Mouse (Mus musculus) kidney, embryonic 16.5 days (tissue): Measurements from ENCODE around the gene Ercc8. TPM values are rescaled to one million over a fixed set of nuclear protein-coding genes. Genes with fewer than 3 reads are reported as not detected.

Experiments
- ATAC-seq: fragments of 200-750 bp; cut with Nextera tagmentation; 2 replicates; pipeline ENCODE4 v1.8.0; 2017; ENCODE audit warnings: moderate TSS enrichment; ENCODE audit not compliant: low FRiP score, low TSS enrichment
- H3K27ac ChIP-seq: fragments of 300-500 bp; sonication (generic); 2 replicates; pipeline ENCODE4 v1.5.1; 2014; ENCODE audit warnings: low read length
- H3K27me3 ChIP-seq: fragments of 300-500 bp; sonication (generic); 2 replicates; pipeline ENCODE4 v1.6.1; 2014; ENCODE audit warnings: low read length, control low read depth, mixed read lengths; ENCODE audit not compliant: insufficient read depth
- H3K36me3 ChIP-seq: fragments of 300-500 bp; sonication (generic); 2 replicates; pipeline ENCODE4 v1.6.1; 2014; ENCODE audit warnings: low read length, control low read depth, mixed read lengths; ENCODE audit not compliant: insufficient read depth
- H3K4me1 ChIP-seq: fragments of 300-500 bp; sonication (generic); 2 replicates; pipeline ENCODE4 v1.6.1; 2014; ENCODE audit warnings: low read length, control low read depth, mixed read lengths; ENCODE audit not compliant: insufficient read depth
- H3K4me2 ChIP-seq: fragments of 300-500 bp; sonication (generic); replicated peaks from 2 replicates; pipeline ENCODE4 v1.6.1; 2014; ENCODE audit warnings: low read depth, low read length
- H3K4me3 ChIP-seq: fragments of 300-500 bp; sonication (generic); 2 replicates; pipeline ENCODE4 v1.5.1; 2014; ENCODE audit warnings: mild to moderate bottlenecking, low read length
- H3K9ac ChIP-seq: fragments of 300-500 bp; sonication (generic); replicated peaks from 2 replicates; pipeline ENCODE4 v1.6.1; 2014; ENCODE audit warnings: low read length
- H3K9me3 ChIP-seq: fragments of 300-500 bp; sonication (generic); 2 replicates; pipeline ENCODE4 v1.6.1; 2016; ENCODE audit warnings: low read length, control low read depth
- WGBS: fragments of 180-500 bp; shearing (Covaris S2); extraction: QIAGEN DNeasy Blood & Tissue Kit; methylation state at CpG from one replicate; pipeline ENCODE4 v1.1.7; 2014; 5-methylcytosine and 5-hydroxymethylcytosine counted together
- polyA plus RNA-seq: library from polyadenylated mRNA; unstranded; fragments of >200 nt; fragmentation: Nextera tagmentation; extraction: Ambion mirVana; gene quantifications from 2 replicates; pipeline ENCODE4 v1.2.1, GENCODE M21; 2015

The Ercc8 gene
- polyA plus RNA-seq, 1 experiment from 2014 or later, result 15.4 TPM

GRCm38 (mm10) chr13:108126246-108126645 is 32.3 kb upstream of the Ercc8 start:
- Histone ChIP-seq H3K4me1 (0 out of 2 replicates have a peak, but pooled peaks cover 9% of the 10 kb centered on the region), H3K4me2 (no peak overlapping the region), H3K4me3 (no peak overlapping the region), H3K36me3 (no peaks in the 10 kb centered on the region), H3K27me3 (no peaks in the 10 kb centered on the region), H3K9ac (no peak overlapping the region), H3K9me3 (no peaks in the 10 kb centered on the region), H3K27ac (no peak overlapping the region)
- WGBS, result 94% methylated on average over 2 of the region's 2 CpGs
- no peak for ATAC-seq

- Histone ChIP-seq H3K9ac (no peak overlapping the region), H3K36me3 (no peaks in the 10 kb centered on the region), H3K4me3 (no peak overlapping the region), H3K27ac (no peak overlapping the region), H3K27me3 (no peaks in the 10 kb centered on the region), H3K4me1 (0 out of 2 replicates have a peak, but pooled peaks cover 9% of the 10 kb centered on the region), H3K9me3 (no peaks in the 10 kb centered on the region), H3K4me2 (no peak overlapping the region)
- no peak for ATAC-seq
- WGBS, result 11% methylated on average over 1 of the region's 1 CpGs
Observed at GRCm38 (mm10) chr13:108127130-108127529, 31.4 kb upstream of the Ercc8 start.

GRCm38 (mm10) chr13:108127883-108128282 is 30.6 kb upstream of the Ercc8 start:
- Histone ChIP-seq H3K9me3 (no peaks in the 10 kb centered on the region), H3K4me3 (no peak overlapping the region), H3K9ac (no peak overlapping the region), H3K4me1 (0 out of 2 replicates have a peak, but pooled peaks cover 9% of the 10 kb centered on the region), H3K36me3 (no peaks in the 10 kb centered on the region), H3K27ac (no peak overlapping the region), H3K27me3 (no peaks in the 10 kb centered on the region), H3K4me2 (no peak overlapping the region)
- no peak for ATAC-seq
- WGBS, result 68% methylated on average over 1 of the region's 1 CpGs

- WGBS, result 70% methylated on average over 7 of the region's 7 CpGs
- H3K4me2 ChIP-seq, result no peak overlapping the region
- H3K36me3 ChIP-seq, result no peaks in the 10 kb centered on the region
- H3K9ac ChIP-seq, result no peak overlapping the region
- no peaks in the 10 kb centered on the region for H3K9me3 ChIP-seq
- H3K4me3 ChIP-seq, result no peak overlapping the region
- no peak overlapping the region for H3K27ac ChIP-seq
- 0 out of 2 replicates have a peak, but pooled peaks cover 6% of the 10 kb centered on the region for H3K4me1 ChIP-seq
- H3K27me3 ChIP-seq, result no peaks in the 10 kb centered on the region
- ATAC-seq, result no peak
Observed at GRCm38 (mm10) chr13:108129070-108129469, 29.5 kb upstream of the Ercc8 start.

- Histone ChIP-seq H3K9ac (no peak overlapping the region), H3K4me2 (no peak overlapping the region), H3K9me3 (no peaks in the 10 kb centered on the region), H3K27me3 (no peaks in the 10 kb centered on the region), H3K27ac (no peak overlapping the region), H3K36me3 (no peaks in the 10 kb centered on the region), H3K4me1 (0 out of 2 replicates have a peak, but pooled peaks cover 4% of the 10 kb centered on the region), H3K4me3 (no peak overlapping the region)
- WGBS, result 91% methylated on average over 5 of the region's 5 CpGs
- no peak for ATAC-seq
Observed at GRCm38 (mm10) chr13:108130737-108131136, 27.8 kb upstream of the Ercc8 start.

GRCm38 (mm10) chr13:108132031-108132819 is 26.3 kb upstream of the Ercc8 start:
- ATAC-seq, result peak; percentile 78; the same call in 1 of the 2 replicates
- no peaks in the 10 kb centered on the region for H3K36me3 ChIP-seq
- no peak overlapping the region for H3K4me3 ChIP-seq
- 49% methylated on average over 6 of the region's 6 CpGs for WGBS
- H3K27me3 ChIP-seq, result no peaks in the 10 kb centered on the region
- no peak overlapping the region for H3K9ac ChIP-seq
- H3K9me3 ChIP-seq, result no peaks in the 10 kb centered on the region
- no peak overlapping the region for H3K27ac ChIP-seq
- H3K4me1 ChIP-seq, result 0 out of 2 replicates have a peak, but pooled peaks cover 4% of the 10 kb centered on the region
- H3K4me2 ChIP-seq, result no peak overlapping the region

- 85% methylated on average over 6 of the region's 6 CpGs for WGBS
- ATAC-seq, result no peak
- Histone ChIP-seq H3K4me2 (no peak overlapping the region), H3K4me3 (no peak overlapping the region), H3K27me3 (no peaks in the 10 kb centered on the region), H3K27ac (no peak overlapping the region), H3K36me3 (no peaks in the 10 kb centered on the region), H3K9me3 (no peaks in the 10 kb centered on the region), H3K9ac (no peak overlapping the region), H3K4me1 (peaks cover 5% of the 10 kb centered on the region; the same call in 1 of the 2 replicates)
Observed at GRCm38 (mm10) chr13:108135617-108136016, 22.9 kb upstream of the Ercc8 start.

GRCm38 (mm10) chr13:108138403-108138977 is 20.0 kb upstream of the Ercc8 start:
- no peak overlapping the region for H3K4me3 ChIP-seq
- ATAC-seq, result no peak
- no peaks in the 10 kb centered on the region for H3K27me3 ChIP-seq
- H3K4me2 ChIP-seq, result no peak overlapping the region
- no peak overlapping the region for H3K27ac ChIP-seq
- 67% methylated on average over 5 of the region's 5 CpGs for WGBS
- peaks cover 5% of the 10 kb centered on the region; the same call in 1 of the 2 replicates for H3K4me1 ChIP-seq
- H3K9ac ChIP-seq, result no peak overlapping the region
- no peaks in the 10 kb centered on the region for H3K9me3 ChIP-seq
- no peaks in the 10 kb centered on the region for H3K36me3 ChIP-seq

- 75% methylated on average over 8 of the region's 8 CpGs for WGBS
Observed at GRCm38 (mm10) chr13:108144086-108144485, 14.4 kb upstream of the Ercc8 start.

GRCm38 (mm10) chr13:108151782-108152181 is 6.7 kb upstream of the Ercc8 start:
- no peak for ATAC-seq

More at GRCm38 (mm10) chr13:108144086-108144485, 14.4 kb upstream of the Ercc8 start:
- H3K4me1 ChIP-seq, result no peaks in the 10 kb centered on the region
- H3K9ac ChIP-seq, result no peak overlapping the region
- H3K27me3 ChIP-seq, result no peaks in the 10 kb centered on the region
- no peak for ATAC-seq
- H3K4me3 ChIP-seq, result no peak overlapping the region
- H3K27ac ChIP-seq, result no peak overlapping the region
- H3K36me3 ChIP-seq, result 0 out of 2 replicates have a peak, but pooled peaks cover 5% of the 10 kb centered on the region
- 0 out of 2 replicates have a peak, but pooled peaks cover 5% of the 10 kb centered on the region for H3K9me3 ChIP-seq
- H3K4me2 ChIP-seq, result no peak overlapping the region

More at GRCm38 (mm10) chr13:108151782-108152181, 6.7 kb upstream of the Ercc8 start:
- no peaks in the 10 kb centered on the region for H3K4me1 ChIP-seq
- H3K36me3 ChIP-seq, result 0 out of 2 replicates have a peak, but pooled peaks cover 5% of the 10 kb centered on the region
- no peak overlapping the region for H3K27ac ChIP-seq
- no peak overlapping the region for H3K9ac ChIP-seq
- 0 out of 2 replicates have a peak, but pooled peaks cover 5% of the 10 kb centered on the region for H3K9me3 ChIP-seq
- H3K4me2 ChIP-seq, result no peak overlapping the region
- H3K27me3 ChIP-seq, result no peaks in the 10 kb centered on the region
- H3K4me3 ChIP-seq, result no peak overlapping the region
